Mouse (Mus musculus): ENCODE measurements around the gene Flnb. TPM values are rescaled to one million over a fixed set of nuclear protein-coding genes. Genes with fewer than 3 reads are reported as not detected.

Flnb gene
- polyA plus RNA-seq, 1 experiment from 2014 or later = 6.8 TPM

- Histone ChIP-seq H3K4me3 (ENCODE audit: low read depth, low read length) (no peak overlapping the region), H3K36me3 (ENCODE audit: control insufficient read depth, insufficient read depth, low read length) (no peaks in the 10 kb centered on the region), H3K27ac (ENCODE audit: low read depth, low read length) (no peak overlapping the region), H3K9me3 (replicated peaks; ENCODE audit: control insufficient read depth, low read length) (no peaks in the 10 kb centered on the region), H3K4me1 (ENCODE audit: control insufficient read depth, insufficient read depth, low read length) (peaks cover 39% of the 10 kb centered on the region), H3K9ac (ENCODE audit: low read length) (no peak overlapping the region), H3K4me2 (ENCODE audit: low read length) (no peak overlapping the region), H3K27me3 (replicated peaks; ENCODE audit: control insufficient read depth, insufficient read depth, low read length) (no peaks in the 10 kb centered on the region)
- WGBS = 79% methylated on average over 8 of the region's 8 CpGs
- no peak for ATAC-seq
- DNase-seq (ENCODE audit: low spot score) = no peak
These were observed 3.6 kb downstream of the Flnb start for GRCm38 (mm10) chr14:7821341-7821740.

- Histone ChIP-seq H3K4me3 (ENCODE audit: low read depth, low read length) (no peak overlapping the region), H3K9me3 (replicated peaks; ENCODE audit: control insufficient read depth, low read length) (no peaks in the 10 kb centered on the region), H3K36me3 (ENCODE audit: control insufficient read depth, insufficient read depth, low read length) (no peaks in the 10 kb centered on the region), H3K9ac (ENCODE audit: low read length) (no peak overlapping the region), H3K27ac (ENCODE audit: low read depth, low read length) (no peak overlapping the region), H3K27me3 (replicated peaks; ENCODE audit: control insufficient read depth, insufficient read depth, low read length) (no peaks in the 10 kb centered on the region), H3K4me2 (ENCODE audit: low read length) (no peak overlapping the region), H3K4me1 (ENCODE audit: control insufficient read depth, insufficient read depth, low read length) (peaks cover 46% of the 10 kb centered on the region)
- WGBS = 13% methylated on average over 7 of the region's 7 CpGs
- ATAC-seq = no peak
- DNase-seq (ENCODE audit: low spot score) = no peak
These were observed 4.9 kb downstream of the Flnb start for GRCm38 (mm10) chr14:7822693-7823092.

DNA sequence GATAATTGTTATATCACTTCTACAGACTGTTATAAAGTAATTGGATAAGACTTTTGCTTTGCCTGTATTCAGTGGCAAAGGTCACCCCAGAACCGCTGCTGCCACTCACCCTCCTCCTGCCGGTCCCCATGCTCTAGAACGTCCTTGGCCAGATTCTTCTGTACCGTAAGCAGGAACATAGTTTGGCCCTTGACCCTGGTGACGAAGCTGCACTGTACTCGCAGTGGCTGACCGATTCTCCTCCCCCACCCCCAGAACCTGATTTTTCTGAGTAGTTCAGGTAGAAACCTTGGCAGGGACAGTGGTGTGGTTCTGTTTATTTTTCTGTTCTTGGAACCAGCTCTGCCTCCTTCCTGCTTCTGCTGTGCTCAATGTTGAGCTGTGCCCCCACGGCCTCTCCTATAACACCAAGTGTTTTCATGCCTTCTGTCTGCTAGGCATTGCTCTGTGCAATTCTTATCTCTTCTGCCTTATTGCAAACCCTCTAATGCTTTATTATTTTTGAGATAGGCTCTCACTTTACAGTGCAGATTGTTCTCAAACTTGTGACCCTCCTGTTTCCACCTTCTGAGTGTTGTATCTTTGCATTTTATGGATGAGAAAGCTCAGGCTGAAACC, 7.0 kb downstream of the Flnb start:
- Histone ChIP-seq H3K4me3 (ENCODE audit: low read depth, low read length) (no peak overlapping the region), H3K4me1 (ENCODE audit: control insufficient read depth, insufficient read depth, low read length) (peaks cover 37% of the 10 kb centered on the region), H3K4me2 (ENCODE audit: low read length) (no peak overlapping the region), H3K36me3 (ENCODE audit: control insufficient read depth, insufficient read depth, low read length) (no peaks in the 10 kb centered on the region), H3K9me3 (replicated peaks; ENCODE audit: control insufficient read depth, low read length) (no peaks in the 10 kb centered on the region), H3K27me3 (replicated peaks; ENCODE audit: control insufficient read depth, insufficient read depth, low read length) (no peaks in the 10 kb centered on the region), H3K27ac (ENCODE audit: low read depth, low read length) (no peak overlapping the region), H3K9ac (ENCODE audit: low read length) (no peak overlapping the region)
- WGBS = 82% methylated on average over 8 of the region's 8 CpGs
- no peak for ATAC-seq
- DNase-seq (ENCODE audit: low spot score) = no peak

- H3K36me3 ChIP-seq (ENCODE audit: control insufficient read depth, insufficient read depth, low read length) = no peaks in the 10 kb centered on the region
- H3K27ac ChIP-seq (ENCODE audit: low read depth, low read length) = peak overlapping the region; percentile 70
- H3K4me3 ChIP-seq (ENCODE audit: low read depth, low read length) = no peak overlapping the region
- peaks cover 27% of the 10 kb centered on the region for H3K4me1 ChIP-seq (ENCODE audit: control insufficient read depth, insufficient read depth, low read length)
- ATAC-seq (peak; percentile 89), DNase-seq (ENCODE audit: low spot score) (peak; percentile 72)
- no peaks in the 10 kb centered on the region for H3K27me3 ChIP-seq (replicated peaks; ENCODE audit: control insufficient read depth, insufficient read depth, low read length)
- WGBS = 15% methylated on average over 10 of the region's 10 CpGs
- no peaks in the 10 kb centered on the region for H3K9me3 ChIP-seq (replicated peaks; ENCODE audit: control insufficient read depth, low read length)
- no peak overlapping the region for H3K9ac ChIP-seq (ENCODE audit: low read length)
- no peak overlapping the region for H3K4me2 ChIP-seq (ENCODE audit: low read length)
These were observed 8.6 kb downstream of the Flnb start for GRCm38 (mm10) chr14:7826151-7826937.

DNA sequence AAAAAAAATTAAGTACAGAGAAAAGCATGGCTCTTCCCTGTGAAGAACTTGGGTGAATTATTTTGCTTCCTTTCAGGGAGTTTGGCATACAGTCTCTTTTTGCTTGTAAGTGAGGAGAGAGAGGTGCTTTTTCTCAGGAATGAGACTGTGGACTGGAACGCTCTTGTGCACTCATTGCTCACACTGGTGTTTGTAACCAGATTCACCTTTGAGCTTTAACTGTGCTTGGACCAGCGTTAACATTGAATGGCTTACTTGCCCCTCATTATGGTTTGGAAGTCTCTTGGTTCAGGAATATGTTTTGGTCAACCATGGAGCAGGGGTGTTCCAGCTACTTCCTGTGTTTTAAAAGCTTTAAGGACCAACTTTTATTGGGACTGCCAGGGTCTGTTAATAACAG, 11.4 kb downstream of the Flnb start:
- H3K27ac ChIP-seq (ENCODE audit: low read depth, low read length) = no peak overlapping the region

GRCm38 (mm10) chr14:7831770-7832439, 14.1 kb downstream of the Flnb start:
- no peak for DNase-seq (ENCODE audit: low spot score)
- 56% methylated on average over 1 of the region's 1 CpGs for WGBS
- ATAC-seq = no peak
- H3K9ac ChIP-seq (ENCODE audit: low read length) = no peak overlapping the region
- no peaks in the 10 kb centered on the region for H3K36me3 ChIP-seq (ENCODE audit: control insufficient read depth, insufficient read depth, low read length)
- peaks cover 5% of the 10 kb centered on the region; the same call in 1 of the 2 replicates for H3K4me1 ChIP-seq (ENCODE audit: control insufficient read depth, insufficient read depth, low read length)
- no peak overlapping the region for H3K4me3 ChIP-seq (ENCODE audit: low read depth, low read length)
- no peaks in the 10 kb centered on the region for H3K9me3 ChIP-seq (replicated peaks; ENCODE audit: control insufficient read depth, low read length)
- no peak overlapping the region for H3K4me2 ChIP-seq (ENCODE audit: low read length)
- H3K27me3 ChIP-seq (replicated peaks; ENCODE audit: control insufficient read depth, insufficient read depth, low read length) = no peaks in the 10 kb centered on the region
- H3K27ac ChIP-seq (ENCODE audit: low read depth, low read length) = no peak overlapping the region

More for the DNA sequence above, 11.4 kb downstream of the Flnb start:
- no peak overlapping the region for H3K4me2 ChIP-seq (ENCODE audit: low read length)
- H3K4me1 ChIP-seq (ENCODE audit: control insufficient read depth, insufficient read depth, low read length) = peaks cover 20% of the 10 kb centered on the region
- 100% methylated on average over 2 of the region's 2 CpGs for WGBS
- H3K36me3 ChIP-seq (ENCODE audit: control insufficient read depth, insufficient read depth, low read length) = no peaks in the 10 kb centered on the region
- ATAC-seq (no peak), DNase-seq (ENCODE audit: low spot score) (no peak)
- no peaks in the 10 kb centered on the region for H3K9me3 ChIP-seq (replicated peaks; ENCODE audit: control insufficient read depth, low read length)
- H3K9ac ChIP-seq (ENCODE audit: low read length) = no peak overlapping the region
- H3K27me3 ChIP-seq (replicated peaks; ENCODE audit: control insufficient read depth, insufficient read depth, low read length) = no peaks in the 10 kb centered on the region
- H3K4me3 ChIP-seq (ENCODE audit: low read depth, low read length) = no peak overlapping the region

GRCm38 (mm10) chr14:7832440-7832783, 14.7 kb downstream of the Flnb start:
- H3K27ac ChIP-seq (ENCODE audit: low read depth, low read length) = no peak overlapping the region
- peaks cover under 1% of the 10 kb centered on the region; the same call in 1 of the 2 replicates for H3K4me1 ChIP-seq (ENCODE audit: control insufficient read depth, insufficient read depth, low read length)
- no peak overlapping the region for H3K9ac ChIP-seq (ENCODE audit: low read length)
- ATAC-seq = no peak
- H3K27me3 ChIP-seq (replicated peaks; ENCODE audit: control insufficient read depth, insufficient read depth, low read length) = no peaks in the 10 kb centered on the region
- no peak overlapping the region for H3K4me2 ChIP-seq (ENCODE audit: low read length)
- no peak for DNase-seq (ENCODE audit: low spot score)
- no peaks in the 10 kb centered on the region for H3K36me3 ChIP-seq (ENCODE audit: control insufficient read depth, insufficient read depth, low read length)
- H3K9me3 ChIP-seq (replicated peaks; ENCODE audit: control insufficient read depth, low read length) = no peaks in the 10 kb centered on the region
- WGBS = 99% methylated on average over 5 of the region's 5 CpGs
- no peak overlapping the region for H3K4me3 ChIP-seq (ENCODE audit: low read depth, low read length)

DNA sequence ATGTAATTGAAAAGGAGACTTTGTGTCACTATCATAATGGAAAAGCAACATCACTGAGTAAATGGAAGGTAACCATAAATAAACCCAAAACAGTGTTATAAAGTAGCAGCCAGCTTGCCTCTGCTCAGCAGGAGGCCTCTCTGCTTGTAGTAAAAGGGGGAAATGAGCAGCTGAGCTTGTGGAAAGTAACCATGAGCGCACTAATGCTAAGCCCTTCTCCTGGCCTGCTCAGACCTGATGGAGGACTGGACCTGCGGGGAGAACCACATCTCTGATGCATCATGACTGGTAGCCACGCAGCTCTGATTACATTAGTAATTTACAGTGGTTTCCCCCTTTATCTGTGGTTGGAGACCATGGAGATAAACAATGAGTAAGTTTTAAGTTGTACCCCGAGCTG, 15.7 kb downstream of the Flnb start:
- H3K27me3 ChIP-seq (replicated peaks; ENCODE audit: control insufficient read depth, insufficient read depth, low read length) = no peaks in the 10 kb centered on the region
- H3K27ac ChIP-seq (ENCODE audit: low read depth, low read length) = no peak overlapping the region
- H3K9me3 ChIP-seq (replicated peaks; ENCODE audit: control insufficient read depth, low read length) = no peaks in the 10 kb centered on the region
- 77% methylated on average over 4 of the region's 4 CpGs for WGBS
- no peak overlapping the region for H3K4me3 ChIP-seq (ENCODE audit: low read depth, low read length)
- ATAC-seq = no peak
- H3K36me3 ChIP-seq (ENCODE audit: control insufficient read depth, insufficient read depth, low read length) = no peaks in the 10 kb centered on the region
- H3K4me2 ChIP-seq (ENCODE audit: low read length) = no peak overlapping the region
- H3K9ac ChIP-seq (ENCODE audit: low read length) = no peak overlapping the region
- no peaks in the 10 kb centered on the region for H3K4me1 ChIP-seq (ENCODE audit: control insufficient read depth, insufficient read depth, low read length)
- DNase-seq (ENCODE audit: low spot score) = no peak

Measured in forebrain, embryonic 14.5 days (tissue).